Mouse (Mus musculus) testis, adult 2 months (tissue): Measurements from ENCODE around the gene Trim11. TPM values are rescaled to one million over a fixed set of nuclear protein-coding genes. Genes with fewer than 3 reads are reported as not detected.

Experiments
- H3K27ac ChIP-seq: fragments of 200-500 bp; 2 replicates; pipeline ENCODE4 v1.5.1; 2012; ENCODE audit warnings: low read depth, low read length; ENCODE audit not compliant: control insufficient read depth, insufficient read depth
- H3K27me3 ChIP-seq: fragments of 200-500 bp; 2 replicates; pipeline ENCODE4 v1.6.1; 2012; ENCODE audit warnings: mild to moderate bottlenecking, low read length, moderate library complexity; ENCODE audit not compliant: control insufficient read depth, insufficient read depth
- H3K36me3 ChIP-seq: fragments of 200-500 bp; 2 replicates; pipeline ENCODE4 v1.6.1; 2012; ENCODE audit warnings: mild to moderate bottlenecking, low read length; ENCODE audit not compliant: control insufficient read depth, insufficient read depth
- H3K4me1 ChIP-seq: fragments of 200-500 bp; 2 replicates; pipeline ENCODE4 v1.6.1; 2012; ENCODE audit warnings: low read length; ENCODE audit not compliant: control insufficient read depth, insufficient read depth
- H3K4me3 ChIP-seq: fragments of 200-500 bp; 2 replicates; pipeline ENCODE4 v1.5.1; 2012; ENCODE audit warnings: low read depth, mild to moderate bottlenecking, low read length, moderate library complexity, mixed read lengths; ENCODE audit not compliant: control insufficient read depth
- CTCF ChIP-seq: fragments of 200-500 bp; IDR thresholded peaks from 2 replicates; pipeline ENCODE4 v1.5.1; 2012; ENCODE audit warnings: low read depth, mild to moderate bottlenecking, inconsistent platforms, low read length, moderate library complexity; ENCODE audit not compliant: control insufficient read depth, insufficient read depth, insufficient replicate concordance
- POLR2A ChIP-seq: fragments of 200-500 bp; IDR thresholded peaks from 2 replicates; pipeline ENCODE4 v1.6.1; 2012; ENCODE audit warnings: low read depth, mild to moderate bottlenecking, inconsistent platforms, low read length, moderate library complexity; ENCODE audit not compliant: control insufficient read depth
- polyA plus RNA-seq: library from polyadenylated mRNA; depleted of rRNA; stranded (reverse); fragments of >200 nt; gene quantifications from 2 replicates; pipeline ENCODE4 v1.2.3, GENCODE M21; 2012

Gene Trim11
- polyA plus RNA-seq, 1 experiment, result 48.9 TPM

DNA sequence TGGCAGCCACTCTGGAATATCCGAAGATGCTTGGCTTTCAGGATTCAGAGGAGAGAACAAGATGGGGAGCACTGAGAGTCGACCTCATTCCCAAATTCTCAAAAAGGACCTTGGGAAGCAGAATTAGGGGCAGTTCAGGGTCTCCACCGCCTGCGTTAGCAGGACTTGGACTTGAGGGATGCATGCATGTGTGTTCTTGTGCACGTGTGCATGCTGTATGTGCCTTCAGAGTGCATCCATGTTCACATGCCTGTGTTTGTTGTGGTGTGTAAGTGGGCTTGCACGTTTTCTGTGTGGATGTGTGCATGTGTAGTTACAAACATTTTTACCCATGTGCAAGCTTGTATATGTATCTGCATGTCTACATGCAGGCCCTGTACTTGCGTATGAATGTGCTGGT is 13.7 kb upstream of the Trim11 start:
- no peak for TF ChIP-seq POLR2A
- no peak for TF ChIP-seq CTCF
- peaks cover 9% of the 10 kb centered on the region for H3K4me1 ChIP-seq
- peak overlapping the region; percentile 91 for H3K4me3 ChIP-seq
- H3K36me3 ChIP-seq, result no peaks in the 10 kb centered on the region
- H3K27me3 ChIP-seq, result no peaks in the 10 kb centered on the region
- H3K27ac ChIP-seq, result 0 out of 2 replicates have a peak overlapping the region, but pooled peaks have one; percentile 83

DNA sequence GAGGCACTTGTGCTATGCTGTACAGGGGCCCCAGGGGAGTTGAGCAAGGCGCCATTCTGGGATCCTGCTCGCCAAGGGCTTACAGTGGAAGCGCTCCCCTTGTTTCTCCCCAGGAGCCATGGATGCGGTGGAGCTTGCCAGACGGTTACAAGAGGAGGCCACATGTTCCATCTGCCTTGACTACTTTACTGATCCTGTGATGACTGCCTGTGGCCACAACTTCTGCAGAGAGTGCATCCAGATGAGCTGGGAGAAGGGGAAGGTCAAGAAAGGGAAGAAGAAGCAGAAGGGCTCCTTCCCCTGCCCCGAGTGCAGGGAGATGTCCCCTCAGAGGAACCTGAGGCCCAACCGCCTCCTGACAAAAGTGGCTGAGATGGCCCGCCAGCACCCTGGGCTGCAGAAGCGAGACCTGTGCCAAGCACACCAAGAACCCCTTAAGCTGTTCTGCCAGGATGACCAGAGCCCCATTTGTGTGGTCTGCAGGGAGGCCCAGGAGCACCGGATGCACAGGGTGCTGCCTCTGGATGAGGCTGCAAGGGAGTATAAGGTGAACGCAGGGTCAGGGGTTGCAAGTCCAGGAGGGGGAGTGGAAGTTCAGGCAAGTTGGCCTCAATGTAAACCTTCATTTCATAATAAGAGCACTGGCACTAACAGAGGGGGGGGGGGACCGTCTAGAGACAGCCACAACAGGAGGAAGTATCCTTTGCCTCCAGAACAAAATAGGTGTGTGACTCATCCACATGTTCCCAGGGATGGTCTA is 12.7 kb upstream of the Trim11 start:
- TF ChIP-seq POLR2A (no peak), CTCF (no peak)
- H3K36me3 ChIP-seq, result no peaks in the 10 kb centered on the region
- peaks cover 5% of the 10 kb centered on the region for H3K4me1 ChIP-seq
- H3K4me3 ChIP-seq, result peak overlapping the region; percentile 76
- H3K27ac ChIP-seq, result no peak overlapping the region
- no peaks in the 10 kb centered on the region for H3K27me3 ChIP-seq

DNA sequence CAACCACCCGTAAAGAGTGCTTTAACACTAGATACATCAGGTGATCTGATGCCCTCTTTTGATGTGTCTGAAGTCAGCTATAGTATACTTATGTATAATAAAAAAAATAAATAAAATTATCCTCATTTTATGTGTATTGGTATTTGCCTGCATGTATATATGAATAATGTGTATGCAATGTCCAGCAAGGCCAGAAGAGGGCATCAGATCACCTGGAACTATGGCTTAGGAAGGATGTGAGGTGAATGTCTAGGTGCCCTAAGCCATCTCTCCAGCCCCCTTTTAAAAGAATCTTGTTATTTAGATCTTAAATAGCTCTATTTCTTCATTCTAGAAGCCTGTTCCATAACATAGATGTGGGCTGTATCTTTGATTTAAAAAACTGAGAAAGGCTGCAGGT is 10.5 kb upstream of the Trim11 start:
- TF ChIP-seq POLR2A, result no peak
- no peak for TF ChIP-seq CTCF

DNA sequence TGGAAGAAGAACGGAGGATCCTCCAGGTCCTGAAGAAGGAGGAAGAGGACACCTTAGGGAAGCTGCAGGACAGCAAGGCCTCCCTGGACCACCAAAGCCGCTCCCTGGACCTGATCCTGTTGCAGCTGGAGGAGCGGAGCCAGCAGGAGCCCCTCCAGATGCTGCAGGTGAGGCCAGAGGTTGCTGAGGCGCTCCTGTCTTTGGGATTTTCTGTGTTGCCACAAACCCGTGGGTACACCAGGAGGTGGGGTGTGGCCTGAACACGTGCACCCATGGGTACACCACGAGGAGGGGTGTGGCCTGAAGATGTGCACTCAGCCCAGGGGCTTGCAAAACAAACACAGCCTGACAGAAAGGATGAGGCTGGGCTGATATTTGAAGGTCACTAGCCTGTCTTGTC is 9.3 kb upstream of the Trim11 start:
- Histone ChIP-seq H3K27ac (no peak overlapping the region), H3K36me3 (no peaks in the 10 kb centered on the region), H3K27me3 (no peaks in the 10 kb centered on the region), H3K4me1 (peaks cover 4% of the 10 kb centered on the region), H3K4me3 (no peak overlapping the region)
- TF ChIP-seq POLR2A (no peak), CTCF (no peak)

More for the DNA sequence above, 10.5 kb upstream of the Trim11 start:
- no peaks in the 10 kb centered on the region for H3K27me3 ChIP-seq
- no peaks in the 10 kb centered on the region for H3K36me3 ChIP-seq
- H3K4me3 ChIP-seq, result no peak overlapping the region
- H3K27ac ChIP-seq, result no peak overlapping the region
- peaks cover 6% of the 10 kb centered on the region for H3K4me1 ChIP-seq

DNA sequence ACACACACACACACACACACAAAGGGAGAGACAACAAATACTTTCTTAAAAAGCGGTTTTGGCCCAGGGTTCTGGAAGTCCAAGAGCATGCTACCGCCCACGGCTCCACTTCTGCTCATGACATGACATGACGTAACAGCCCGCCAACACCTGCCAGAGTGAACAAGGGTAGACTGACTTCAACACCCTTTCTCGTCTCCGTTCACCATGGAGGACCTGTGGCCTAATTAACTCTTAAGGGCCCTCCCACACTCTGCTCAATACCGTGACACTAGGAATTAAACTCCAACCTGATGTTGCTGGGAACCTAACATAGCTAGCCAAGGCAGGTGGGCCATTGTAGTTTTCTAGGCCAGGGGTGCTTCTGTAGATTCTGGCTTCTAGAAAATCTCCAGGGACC is 8.9 kb upstream of the Trim11 start:
- no peak overlapping the region for H3K4me3 ChIP-seq
- peaks cover 7% of the 10 kb centered on the region for H3K4me1 ChIP-seq
- H3K27me3 ChIP-seq, result no peaks in the 10 kb centered on the region
- H3K36me3 ChIP-seq, result no peaks in the 10 kb centered on the region
- no peak overlapping the region for H3K27ac ChIP-seq
- no peak for TF ChIP-seq CTCF
- TF ChIP-seq POLR2A, result no peak

DNA sequence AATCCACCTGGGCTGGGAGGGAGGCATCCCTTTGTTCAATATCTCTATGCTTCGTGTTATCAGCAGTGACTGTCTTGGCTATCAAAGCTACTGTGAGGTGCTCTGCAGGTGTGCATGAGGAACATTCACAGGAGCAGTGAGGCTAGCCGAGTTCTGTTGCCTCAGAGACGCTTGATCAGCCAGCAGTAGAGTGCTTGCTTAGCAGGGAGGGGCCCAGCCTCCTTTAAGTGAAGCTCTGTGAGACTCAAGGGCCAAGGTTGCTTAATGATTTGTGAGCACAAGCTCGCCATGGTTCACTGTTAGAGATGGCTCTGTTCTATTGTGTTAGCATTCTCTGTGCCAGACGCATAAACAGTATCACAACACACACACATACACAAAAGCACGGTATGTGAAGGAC is 8.2 kb upstream of the Trim11 start:
- no peak overlapping the region for H3K27ac ChIP-seq
- peaks cover 8% of the 10 kb centered on the region for H3K4me1 ChIP-seq
- no peaks in the 10 kb centered on the region for H3K36me3 ChIP-seq
- H3K4me3 ChIP-seq, result no peak overlapping the region
- no peaks in the 10 kb centered on the region for H3K27me3 ChIP-seq
- TF ChIP-seq POLR2A (no peak), CTCF (no peak)

DNA sequence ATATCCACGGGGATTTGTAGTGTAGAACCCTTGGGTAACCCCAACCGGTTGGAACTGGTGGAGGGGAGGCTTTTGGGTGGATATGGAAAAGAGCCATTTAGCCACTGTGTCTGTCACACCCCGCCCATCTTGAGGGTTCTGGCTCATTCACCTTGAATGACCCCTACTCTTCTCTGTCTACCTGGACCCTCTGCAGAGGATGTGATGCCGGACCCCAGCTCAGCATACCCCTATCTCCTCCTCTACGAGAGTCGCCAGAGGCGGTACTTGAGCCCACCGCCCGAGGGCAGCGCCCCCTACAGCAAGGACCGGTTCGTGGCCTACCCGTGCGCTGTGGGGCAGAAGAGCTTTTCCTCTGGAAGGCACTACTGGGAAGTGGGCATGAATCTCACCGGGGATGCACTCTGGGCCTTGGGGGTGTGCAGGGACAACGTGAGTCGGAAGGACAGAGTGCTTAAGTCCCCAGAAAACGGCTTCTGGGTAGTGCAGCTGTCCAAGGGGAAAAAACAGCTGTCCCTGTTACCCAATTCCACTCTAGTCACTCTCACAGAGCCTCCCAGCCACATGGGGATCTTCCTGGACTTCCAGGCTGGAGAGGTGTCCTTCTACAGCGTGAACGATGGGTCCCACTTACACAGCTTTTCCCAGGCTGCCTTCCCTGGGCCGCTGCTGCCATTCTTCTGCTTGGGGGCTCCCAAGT is 6.9 kb upstream of the Trim11 start:
- Histone ChIP-seq H3K4me3 (no peak overlapping the region), H3K4me1 (peaks cover 8% of the 10 kb centered on the region), H3K27ac (no peak overlapping the region), H3K27me3 (no peaks in the 10 kb centered on the region), H3K36me3 (no peaks in the 10 kb centered on the region)
- no peak for TF ChIP-seq POLR2A

DNA sequence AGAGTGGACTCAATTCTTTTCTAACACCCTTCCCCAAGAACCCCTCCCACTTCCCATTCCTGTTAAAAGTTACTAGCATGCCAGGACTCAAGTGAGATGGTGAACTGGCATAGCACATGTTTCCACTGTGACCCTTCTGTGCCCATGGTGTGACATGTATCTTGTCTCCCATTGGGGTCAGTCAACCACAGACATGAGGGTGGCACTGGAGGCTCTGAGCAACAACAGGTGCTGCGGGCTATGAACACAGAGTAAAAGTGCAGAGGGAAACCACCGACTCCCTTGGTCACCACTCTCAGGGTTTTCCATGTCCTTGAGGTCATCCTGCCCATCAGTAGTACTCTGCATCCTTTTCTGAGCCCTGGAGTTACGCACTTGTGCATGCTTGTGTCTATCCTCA is 6.1 kb upstream of the Trim11 start:
- Histone ChIP-seq H3K4me1 (peaks cover 8% of the 10 kb centered on the region), H3K36me3 (no peaks in the 10 kb centered on the region), H3K27me3 (no peaks in the 10 kb centered on the region), H3K4me3 (no peak overlapping the region), H3K27ac (no peak overlapping the region)
- TF ChIP-seq CTCF (no peak), POLR2A (no peak)
